Mouse (Mus musculus) kidney, postnatal 0 days (tissue): ENCODE results near the gene Cd80. TPM values are rescaled to one million over a fixed set of nuclear protein-coding genes. Genes with fewer than 3 reads are reported as not detected.

Experiments
- ATAC-seq: fragments of 200-750 bp; cut with Nextera tagmentation; replicated peaks from 2 replicates; pipeline ENCODE4 v1.8.0; 2017; ENCODE audit warnings: low read depth, moderate number of reproducible peaks, moderate TSS enrichment, moderate library complexity; ENCODE audit not compliant: low FRiP score
- DNase-seq: peaks from one replicate; pipeline ENCODE4 v3.0.0-alpha.2; 2016; ENCODE audit warnings: low spot score
- H3K27ac ChIP-seq: fragments of 300-500 bp; sonication (generic); 2 replicates; pipeline ENCODE4 v1.5.1; 2014; ENCODE audit warnings: mild to moderate bottlenecking
- H3K27me3 ChIP-seq: fragments of 300-500 bp; sonication (generic); 2 replicates; pipeline ENCODE4 v1.6.1; 2014; ENCODE audit warnings: low read length, mixed read lengths; ENCODE audit not compliant: insufficient read depth
- H3K36me3 ChIP-seq: fragments of 300-500 bp; sonication (generic); 2 replicates; pipeline ENCODE4 v1.6.1; 2014; ENCODE audit warnings: low read length, mixed read lengths; ENCODE audit not compliant: insufficient read depth
- H3K4me1 ChIP-seq: fragments of 300-500 bp; sonication (generic); replicated peaks from 2 replicates; pipeline ENCODE4 v1.6.1; 2014; ENCODE audit warnings: antibody characterized with exemption, low read length, mixed read lengths; ENCODE audit not compliant: insufficient read depth
- H3K4me2 ChIP-seq: fragments of 300-500 bp; sonication (generic); 2 replicates; pipeline ENCODE4 v1.6.1; 2014; ENCODE audit warnings: mild to moderate bottlenecking, low read length, moderate library complexity, mixed read lengths
- H3K4me3 ChIP-seq: fragments of 300-500 bp; sonication (generic); replicated peaks from 2 replicates; pipeline ENCODE4 v1.5.1; 2014; ENCODE audit warnings: low read depth, low read length
- H3K9ac ChIP-seq: fragments of 300-500 bp; sonication (generic); 2 replicates; pipeline ENCODE4 v1.6.1; 2014; ENCODE audit warnings: low read depth, low read length
- H3K9me3 ChIP-seq: fragments of 300-500 bp; sonication (generic); replicated peaks from 2 replicates; pipeline ENCODE4 v1.6.1; 2016; ENCODE audit warnings: low read length, inconsistent platforms, mixed read lengths
- CTCF ChIP-seq: IDR thresholded peaks from 2 replicates; pipeline ENCODE4 v1.5.1; 2016; ENCODE audit warnings: antibody characterized with exemption, low read depth, mild to moderate bottlenecking, moderate library complexity
- WGBS: fragments of 180-500 bp; shearing (Covaris S2); extraction: QIAGEN DNeasy Blood & Tissue Kit; methylation state at CpG from one replicate; pipeline ENCODE4 v1.1.7; 2014; 5-methylcytosine and 5-hydroxymethylcytosine counted together
- polyA plus RNA-seq: library from polyadenylated mRNA; unstranded; fragments of >200 nt; fragmentation: Nextera tagmentation; extraction: Ambion mirVana; gene quantifications from 2 replicates; pipeline ENCODE4 v1.2.1, GENCODE M21; 2015

The Cd80 gene
- polyA plus RNA-seq, result 0.20 TPM in 2 replicates

- no peak within 1 kb of the TSS for H3K4me2 ChIP-seq
Observed at GRCm38 (mm10) chr16:38455511-38456418, at the start of gene Cd80. Gene Cd80, plus strand, starts transcription at chr16:38455561.

DNA sequence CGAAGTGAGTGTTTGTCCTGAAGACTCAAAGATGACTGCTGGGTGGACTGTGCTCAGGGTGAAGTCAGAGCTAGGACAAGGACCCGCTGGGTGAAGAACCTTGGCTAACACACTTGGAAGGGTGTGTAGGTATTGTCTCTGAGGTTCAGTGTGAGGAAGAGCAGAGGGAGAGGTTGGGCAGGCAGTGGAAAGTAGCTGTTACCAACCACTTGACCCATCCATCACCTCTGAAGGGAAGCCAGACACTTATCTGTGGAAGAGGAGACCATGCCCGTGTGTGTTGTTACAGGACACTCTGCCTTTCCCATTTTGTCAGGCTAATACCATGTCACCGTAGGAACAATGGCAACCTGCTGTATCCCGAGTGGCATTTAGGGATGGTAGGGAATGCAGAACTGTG is 49.1 kb upstream of the Cd80 start:
- Histone ChIP-seq H3K36me3 (no peaks in the 10 kb centered on the region), H3K4me2 (no peak overlapping the region), H3K27ac (no peak overlapping the region), H3K4me3 (no peak overlapping the region), H3K9ac (no peak overlapping the region), H3K27me3 (no peaks in the 10 kb centered on the region), H3K4me1 (no peaks in the 10 kb centered on the region), H3K9me3 (no peaks in the 10 kb centered on the region)
- WGBS, result 87% methylated on average over 5 of the region's 5 CpGs
- ATAC-seq (no peak), DNase-seq (no peak)
- no peak for TF ChIP-seq CTCF

More at GRCm38 (mm10) chr16:38455511-38456418, at the start of gene Cd80:
- no peaks in the 10 kb centered on the region for H3K27me3 ChIP-seq
- no peak within 1 kb of the TSS for H3K4me3 ChIP-seq
- H3K36me3 ChIP-seq, result no peaks in the 10 kb centered on the region
- WGBS, result 70% methylated on average over 17 of the region's 17 CpGs
- no peaks in the 10 kb centered on the region for H3K9me3 ChIP-seq
- 0 out of 2 replicates have a peak, but pooled peaks cover 4% of the 10 kb centered on the region for H3K4me1 ChIP-seq
- no peak within 1 kb of the TSS for H3K9ac ChIP-seq
- ATAC-seq (no peak), DNase-seq (no peak)
- H3K27ac ChIP-seq, result no peak within 1 kb of the TSS
- TF ChIP-seq CTCF, result no peak

DNA sequence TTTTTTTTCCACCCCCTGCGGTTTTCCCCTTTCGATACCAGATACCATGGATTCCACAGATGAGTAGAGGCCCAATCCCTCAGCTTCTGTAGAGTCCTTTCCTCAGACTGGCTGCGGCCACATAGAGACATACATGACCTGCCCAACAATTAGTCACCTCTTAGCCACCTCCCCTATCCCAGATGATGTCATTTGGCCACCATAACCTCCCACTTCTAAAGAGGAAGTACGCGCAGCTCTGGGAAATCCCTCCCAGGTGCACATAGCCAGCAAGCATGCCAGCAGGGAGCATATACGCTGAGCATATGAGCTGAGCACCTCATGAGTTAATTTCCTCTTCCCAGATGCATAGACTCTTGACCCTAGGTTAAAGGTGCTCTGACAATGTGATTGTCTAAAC is 48.7 kb upstream of the Cd80 start:
- H3K36me3 ChIP-seq, result no peaks in the 10 kb centered on the region
- H3K4me3 ChIP-seq, result no peak overlapping the region
- ATAC-seq, result no peak
- TF ChIP-seq CTCF, result no peak
- no peak overlapping the region for H3K9ac ChIP-seq
- H3K27me3 ChIP-seq, result no peaks in the 10 kb centered on the region
- no peaks in the 10 kb centered on the region for H3K9me3 ChIP-seq
- H3K4me1 ChIP-seq, result no peaks in the 10 kb centered on the region
- no peak overlapping the region for H3K27ac ChIP-seq
- 85% methylated on average over 6 of the region's 6 CpGs for WGBS
- DNase-seq, result no peak
- H3K4me2 ChIP-seq, result no peak overlapping the region

GRCm38 (mm10) chr16:38407584-38407983 is 47.8 kb upstream of the Cd80 start:
- no peak for TF ChIP-seq CTCF
- DNase-seq (no peak), ATAC-seq (no peak)
- no peaks in the 10 kb centered on the region for H3K36me3 ChIP-seq
- H3K9ac ChIP-seq, result no peak overlapping the region
- 42% methylated on average over 5 of the region's 5 CpGs for WGBS
- H3K27ac ChIP-seq, result no peak overlapping the region
- H3K4me1 ChIP-seq, result no peaks in the 10 kb centered on the region
- H3K4me2 ChIP-seq, result no peak overlapping the region
- H3K9me3 ChIP-seq, result no peaks in the 10 kb centered on the region
- H3K27me3 ChIP-seq, result no peaks in the 10 kb centered on the region
- no peak overlapping the region for H3K4me3 ChIP-seq

DNA sequence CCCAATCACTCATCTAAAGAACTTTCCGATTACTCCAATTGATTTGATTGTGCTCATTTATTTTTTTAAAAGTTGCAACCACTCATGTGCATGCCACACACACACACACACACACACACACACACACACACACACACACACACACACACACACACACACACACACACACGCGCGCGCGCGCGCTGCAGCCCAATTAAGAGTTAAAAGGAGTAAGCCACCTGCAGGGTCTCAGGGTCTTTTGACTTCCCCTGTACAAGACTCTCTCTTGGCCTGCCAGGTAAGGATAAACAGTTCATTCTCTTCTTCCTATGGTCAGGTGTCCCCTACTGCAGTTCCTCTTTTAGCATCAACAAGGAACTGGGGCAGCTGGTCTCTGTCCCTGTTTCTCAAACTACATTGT is 46.9 kb upstream of the Cd80 start:
- no peak overlapping the region for H3K9ac ChIP-seq
- no peaks in the 10 kb centered on the region for H3K27me3 ChIP-seq
- no peak overlapping the region for H3K4me2 ChIP-seq
- no peaks in the 10 kb centered on the region for H3K36me3 ChIP-seq
- no peak overlapping the region for H3K27ac ChIP-seq
- no peaks in the 10 kb centered on the region for H3K9me3 ChIP-seq
- TF ChIP-seq CTCF, result no peak
- DNase-seq, result no peak
- WGBS, result 93% methylated on average over 8 of the region's 8 CpGs
- ATAC-seq, result no peak
- H3K4me3 ChIP-seq, result no peak overlapping the region
- H3K4me1 ChIP-seq, result no peaks in the 10 kb centered on the region

DNA sequence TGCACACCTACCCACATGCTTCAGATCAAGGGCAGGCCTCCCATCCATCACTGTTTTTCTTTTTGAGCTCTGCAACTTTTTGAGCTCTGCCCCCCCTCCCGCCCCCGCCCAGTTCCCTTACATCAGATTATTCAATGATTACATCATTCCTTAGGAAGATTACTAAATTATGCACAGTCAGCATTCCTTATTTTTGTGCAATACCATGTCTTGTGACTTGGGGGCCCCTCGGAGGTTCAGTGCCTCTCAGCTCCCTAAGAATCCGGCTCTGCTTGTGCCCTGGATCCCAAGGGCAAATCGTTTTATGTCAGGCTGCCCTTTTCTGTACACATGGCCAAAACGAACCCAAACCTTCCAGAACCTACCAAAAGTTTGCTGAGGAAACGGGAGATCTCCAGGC is 40.4 kb upstream of the Cd80 start:
- no peak overlapping the region for H3K4me2 ChIP-seq
- H3K9ac ChIP-seq, result no peak overlapping the region
- no peak overlapping the region for H3K27ac ChIP-seq
- TF ChIP-seq CTCF, result no peak
- no peak for DNase-seq
- H3K4me3 ChIP-seq, result no peak overlapping the region
- H3K9me3 ChIP-seq, result no peaks in the 10 kb centered on the region
- 83% methylated on average over 7 of the region's 7 CpGs for WGBS
- no peak for ATAC-seq
- no peaks in the 10 kb centered on the region for H3K27me3 ChIP-seq
- H3K4me1 ChIP-seq, result no peaks in the 10 kb centered on the region
- H3K36me3 ChIP-seq, result no peaks in the 10 kb centered on the region
